Mouse (Mus musculus): ENCODE measurements around the gene Olfr221.

- TF ChIP-seq CTCF (IDR thresholded peaks at IDR 0.05; ENCODE audit: low read depth, low read length), result no peak
- TF ChIP-seq POLR2A (IDR thresholded peaks at IDR 0.05; ENCODE audit: extremely low read depth, insufficient read depth, low read length), result no peak
Measured at GRCm38 (mm10) chr14:52060800-52061199, 18.5 kb upstream of the Olfr221 start.
